Mouse (Mus musculus) thymus, postnatal 36 days (tissue): ENCODE measurements around the gene Taf12.
A peak's percentile ranks its signal among the peaks of the same experiment; 100 is the strongest.

Experiments used
- DNase-seq, 2 experiments: peaks; one replicate each; pipeline ENCODE4 v3.0.0; 2022; ENCODE audit warnings: mixed read lengths in 2 of 2

Gene Taf12

GRCm38 (mm10) chr4:132315711-132316110, 41.5 kb downstream of the Taf12 start:
- DNase-seq: no peak

- no peak for DNase-seq
Observed at GRCm38 (mm10) chr4:132326481-132326880, 52.3 kb downstream of the Taf12 start.

GRCm38 (mm10) chr4:132328391-132328982, 54.3 kb downstream of the Taf12 start:
- DNase-seq: no peak

- DNase-seq: peak; percentile 91
Observed at GRCm38 (mm10) chr4:132329115-132329834, 55.1 kb downstream of the Taf12 start, which contains the start of gene Trnau1ap. Trnau1ap (minus strand) TSS chr4:132329538.

GRCm38 (mm10) chr4:132329835-132330354, 55.7 kb downstream of the Taf12 start:
- DNase-seq: no peak

- no peak for DNase-seq
Observed at GRCm38 (mm10) chr4:132331960-132332359, 57.8 kb downstream of the Taf12 start.

- no peak for DNase-seq
Observed at GRCm38 (mm10) chr4:132332880-132333279, 58.7 kb downstream of the Taf12 start.

GRCm38 (mm10) chr4:132338943-132339342, 64.8 kb downstream of the Taf12 start:
- no peak for DNase-seq

- no peak for DNase-seq
Observed at GRCm38 (mm10) chr4:132341451-132341850, 67.3 kb downstream of the Taf12 start.

- no peak for DNase-seq
Observed at GRCm38 (mm10) chr4:132344403-132345134, 70.4 kb downstream of the Taf12 start.
